Mouse (Mus musculus) lung, embryonic 16.5 days (tissue): ENCODE data around the gene Cwc22. TPM values are rescaled to one million over a fixed set of nuclear protein-coding genes. Genes with fewer than 3 reads are reported as not detected.

Experiments used
- ATAC-seq: fragments of 200-750 bp; cut with Nextera tagmentation; 2 replicates; pipeline ENCODE4 v1.8.0; 2017; ENCODE audit warnings: low read depth, mild to moderate bottlenecking, moderate library complexity
- H3K27ac ChIP-seq: fragments of 300-500 bp; sonication (generic); 2 replicates; pipeline ENCODE4 v1.5.1; 2014; ENCODE audit warnings: mild to moderate bottlenecking, control low read depth, low read length
- H3K27me3 ChIP-seq: fragments of 300-500 bp; sonication (generic); 2 replicates; pipeline ENCODE4 v1.6.1; 2014; ENCODE audit warnings: low read depth, low read length, mixed read lengths; ENCODE audit not compliant: control insufficient read depth, insufficient read depth
- H3K36me3 ChIP-seq: fragments of 300-500 bp; sonication (generic); 2 replicates; pipeline ENCODE4 v1.6.1; 2014; ENCODE audit warnings: low read length; ENCODE audit not compliant: control insufficient read depth, insufficient read depth
- H3K4me1 ChIP-seq: fragments of 300-500 bp; sonication (generic); replicated peaks from 2 replicates; pipeline ENCODE4 v1.6.1; 2014; ENCODE audit warnings: low read length, mixed read lengths; ENCODE audit not compliant: control insufficient read depth, insufficient read depth
- H3K4me2 ChIP-seq: fragments of 300-500 bp; sonication (generic); 2 replicates; pipeline ENCODE4 v1.6.1; 2014; ENCODE audit warnings: low read depth, low read length, control low read depth
- H3K4me3 ChIP-seq: fragments of 300-500 bp; sonication (generic); 2 replicates; pipeline ENCODE4 v1.5.1; 2014; ENCODE audit warnings: mild to moderate bottlenecking, low read length, control low read depth
- H3K9ac ChIP-seq: fragments of 300-500 bp; sonication (generic); 2 replicates; pipeline ENCODE4 v1.6.1; 2014; ENCODE audit warnings: low read length, control low read depth
- H3K9me3 ChIP-seq: fragments of 300-500 bp; sonication (generic); 2 replicates; pipeline ENCODE4 v1.6.1; 2016; ENCODE audit warnings: low read length; ENCODE audit not compliant: control insufficient read depth
- WGBS: fragments of 180-500 bp; shearing (Covaris S2); extraction: QIAGEN DNeasy Blood & Tissue Kit; methylation state at CpG from one replicate; pipeline ENCODE4 v1.1.7; 2014; 5-methylcytosine and 5-hydroxymethylcytosine counted together
- polyA plus RNA-seq: library from polyadenylated mRNA; unstranded; fragments of >200 nt; fragmentation: Nextera tagmentation; extraction: Ambion mirVana; gene quantifications from 2 replicates; pipeline ENCODE4 v1.2.1, GENCODE M21; 2015

Gene Cwc22
- polyA plus RNA-seq, 1 experiment from 2014 or later: 27.6 TPM

- H3K9me3 ChIP-seq: no peaks in the 10 kb centered on the region
- H3K4me1 ChIP-seq: no peaks in the 10 kb centered on the region
- ATAC-seq: no peak
- no peak overlapping the region for H3K4me3 ChIP-seq
- no peak overlapping the region for H3K4me2 ChIP-seq
- no peaks in the 10 kb centered on the region for H3K27me3 ChIP-seq
- 90% methylated on average over 4 of the region's 4 CpGs for WGBS
- no peak overlapping the region for H3K9ac ChIP-seq
- H3K36me3 ChIP-seq: peaks cover 23% of the 10 kb centered on the region
- no peak overlapping the region for H3K27ac ChIP-seq
Observed at GRCm38 (mm10) chr2:77912197-77912596, 34.0 kb downstream of the Cwc22 start.

GRCm38 (mm10) chr2:77911452-77911851 is 34.7 kb downstream of the Cwc22 start:
- H3K4me1 ChIP-seq: no peaks in the 10 kb centered on the region
- no peak overlapping the region for H3K4me2 ChIP-seq
- H3K27ac ChIP-seq: no peak overlapping the region
- no peaks in the 10 kb centered on the region for H3K27me3 ChIP-seq
- 89% methylated on average over 2 of the region's 2 CpGs for WGBS
- no peak overlapping the region for H3K4me3 ChIP-seq
- no peak for ATAC-seq
- no peak overlapping the region for H3K9ac ChIP-seq
- peaks cover 16% of the 10 kb centered on the region for H3K36me3 ChIP-seq
- H3K9me3 ChIP-seq: no peaks in the 10 kb centered on the region

GRCm38 (mm10) chr2:77910216-77910615 is 36.0 kb downstream of the Cwc22 start:
- no peak for ATAC-seq
- Histone ChIP-seq H3K4me2 (no peak overlapping the region), H3K36me3 (peaks cover 13% of the 10 kb centered on the region), H3K27ac (no peak overlapping the region), H3K9me3 (no peaks in the 10 kb centered on the region), H3K9ac (no peak overlapping the region), H3K27me3 (no peaks in the 10 kb centered on the region), H3K4me1 (no peaks in the 10 kb centered on the region), H3K4me3 (no peak overlapping the region)
- 66% methylated on average over 3 of the region's 3 CpGs for WGBS

GRCm38 (mm10) chr2:77907164-77907563 is 39.0 kb downstream of the Cwc22 start:
- Histone ChIP-seq H3K9ac (no peak overlapping the region), H3K27ac (no peak overlapping the region), H3K4me3 (no peak overlapping the region), H3K9me3 (no peaks in the 10 kb centered on the region), H3K4me2 (no peak overlapping the region), H3K4me1 (no peaks in the 10 kb centered on the region), H3K36me3 (peaks cover 22% of the 10 kb centered on the region), H3K27me3 (no peaks in the 10 kb centered on the region)
- ATAC-seq: no peak
- WGBS: 91% methylated on average over 3 of the region's 3 CpGs

- H3K9me3 ChIP-seq: no peaks in the 10 kb centered on the region
- H3K27me3 ChIP-seq: no peaks in the 10 kb centered on the region
- no peak overlapping the region for H3K4me3 ChIP-seq
- no peak for ATAC-seq
- no peaks in the 10 kb centered on the region for H3K4me1 ChIP-seq
- H3K4me2 ChIP-seq: no peak overlapping the region
- WGBS: 71% methylated on average over 7 of the region's 7 CpGs
- H3K36me3 ChIP-seq: peaks cover 27% of the 10 kb centered on the region
- no peak overlapping the region for H3K27ac ChIP-seq
- H3K9ac ChIP-seq: no peak overlapping the region
Observed at GRCm38 (mm10) chr2:77905023-77905422, 41.2 kb downstream of the Cwc22 start.

GRCm38 (mm10) chr2:77904495-77904894 is 41.7 kb downstream of the Cwc22 start:
- ATAC-seq: no peak
- Histone ChIP-seq H3K36me3 (peaks cover 32% of the 10 kb centered on the region), H3K4me3 (no peak overlapping the region), H3K27me3 (no peaks in the 10 kb centered on the region), H3K9ac (no peak overlapping the region), H3K27ac (no peak overlapping the region), H3K4me2 (no peak overlapping the region), H3K4me1 (no peaks in the 10 kb centered on the region), H3K9me3 (no peaks in the 10 kb centered on the region)
- 87% methylated on average over 10 of the region's 10 CpGs for WGBS

- Histone ChIP-seq H3K4me3 (no peak overlapping the region), H3K4me2 (no peak overlapping the region), H3K9ac (no peak overlapping the region), H3K4me1 (no peaks in the 10 kb centered on the region), H3K27me3 (no peaks in the 10 kb centered on the region), H3K9me3 (no peaks in the 10 kb centered on the region), H3K36me3 (peaks cover 35% of the 10 kb centered on the region), H3K27ac (no peak overlapping the region)
- no peak for ATAC-seq
- 94% methylated on average over 9 of the region's 9 CpGs for WGBS
Observed at GRCm38 (mm10) chr2:77903979-77904378, 42.2 kb downstream of the Cwc22 start.

GRCm38 (mm10) chr2:77903098-77903497 is 43.1 kb downstream of the Cwc22 start:
- H3K27me3 ChIP-seq: no peaks in the 10 kb centered on the region
- no peak overlapping the region for H3K4me3 ChIP-seq
- H3K9me3 ChIP-seq: no peaks in the 10 kb centered on the region
- 98% methylated on average over 3 of the region's 3 CpGs for WGBS
- no peak overlapping the region for H3K9ac ChIP-seq
- no peak for ATAC-seq
- H3K4me1 ChIP-seq: no peaks in the 10 kb centered on the region
- no peak overlapping the region for H3K27ac ChIP-seq
- peaks cover 37% of the 10 kb centered on the region for H3K36me3 ChIP-seq
- H3K4me2 ChIP-seq: no peak overlapping the region

- Histone ChIP-seq H3K9ac (no peak overlapping the region), H3K4me3 (no peak overlapping the region), H3K36me3 (peaks cover 45% of the 10 kb centered on the region), H3K4me1 (no peaks in the 10 kb centered on the region), H3K27me3 (no peaks in the 10 kb centered on the region), H3K4me2 (no peak overlapping the region), H3K9me3 (no peaks in the 10 kb centered on the region), H3K27ac (no peak overlapping the region)
- ATAC-seq: no peak
- 94% methylated on average over 5 of the region's 5 CpGs for WGBS
Observed at GRCm38 (mm10) chr2:77901269-77901668, 44.9 kb downstream of the Cwc22 start.

GRCm38 (mm10) chr2:77900741-77901140 is 45.4 kb downstream of the Cwc22 start:
- H3K9ac ChIP-seq: no peak overlapping the region
- H3K27ac ChIP-seq: no peak overlapping the region
- no peaks in the 10 kb centered on the region for H3K27me3 ChIP-seq
- no peak for ATAC-seq
- H3K9me3 ChIP-seq: no peaks in the 10 kb centered on the region
- H3K4me3 ChIP-seq: no peak overlapping the region
- no peaks in the 10 kb centered on the region for H3K4me1 ChIP-seq
- H3K4me2 ChIP-seq: no peak overlapping the region
- peaks cover 45% of the 10 kb centered on the region for H3K36me3 ChIP-seq
- WGBS: 91% methylated on average over 5 of the region's 5 CpGs
